Mouse (Mus musculus): ENCODE measurements around the gene Gm7137.
"Not testable (repeated sequence)": the region's sequence is repeated elsewhere in the genome, so short reads cannot be mapped to it uniquely, and the experiment has no call there.

Gm7137 gene

DNA sequence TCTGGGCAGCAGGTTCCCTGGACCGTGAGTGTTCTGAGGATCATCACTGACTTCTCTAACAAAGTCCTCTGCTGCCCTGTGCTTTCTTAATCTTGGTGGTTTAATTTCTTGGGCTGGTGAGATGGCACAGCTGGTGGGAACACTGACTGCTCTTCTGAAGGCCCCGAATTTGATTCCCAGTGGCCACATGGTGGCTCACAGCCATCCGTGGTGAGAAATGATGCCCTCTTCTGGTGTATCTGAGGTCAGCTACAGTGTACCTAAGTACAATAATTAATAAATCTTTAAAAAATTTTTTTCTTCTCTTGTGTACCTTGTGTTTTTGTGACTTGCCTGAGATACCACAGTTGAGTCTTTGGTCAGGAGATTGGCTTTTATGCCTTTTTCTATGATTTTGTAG, 35.7 kb downstream of the Gm7137 start:
- not testable (repeated sequence) for DNase-seq (ENCODE audit: low read depth in 2 of 2, low spot score in 2 of 2)

DNA sequence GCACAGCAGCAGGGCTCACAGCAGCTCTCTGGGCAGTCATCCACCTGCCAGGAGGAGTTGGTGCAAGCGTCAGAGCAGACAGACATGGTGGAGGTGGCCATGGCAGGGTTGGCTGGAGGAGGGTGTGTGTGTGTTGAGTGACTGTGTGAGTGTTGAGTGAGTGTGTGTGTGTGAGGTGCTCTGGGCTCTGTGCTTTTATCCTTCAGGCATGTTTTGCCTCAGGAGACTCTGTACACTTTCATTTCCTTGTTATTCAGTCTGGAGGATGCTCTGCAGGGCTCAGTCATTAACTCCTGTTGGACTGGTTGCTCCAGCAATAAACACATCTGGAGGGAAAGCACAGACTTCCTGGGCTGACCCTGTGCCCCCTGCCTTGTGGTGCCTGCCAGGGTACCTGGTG, 36.7 kb downstream of the Gm7137 start, which contains the start of gene Gm9736:
Gene Gm9736 (minus strand): TSS at position 101 of the 400 bp plus-strand sequence.
- not testable (repeated sequence) for DNase-seq (ENCODE audit: low read depth in 2 of 2, low spot score in 2 of 2)

DNA sequence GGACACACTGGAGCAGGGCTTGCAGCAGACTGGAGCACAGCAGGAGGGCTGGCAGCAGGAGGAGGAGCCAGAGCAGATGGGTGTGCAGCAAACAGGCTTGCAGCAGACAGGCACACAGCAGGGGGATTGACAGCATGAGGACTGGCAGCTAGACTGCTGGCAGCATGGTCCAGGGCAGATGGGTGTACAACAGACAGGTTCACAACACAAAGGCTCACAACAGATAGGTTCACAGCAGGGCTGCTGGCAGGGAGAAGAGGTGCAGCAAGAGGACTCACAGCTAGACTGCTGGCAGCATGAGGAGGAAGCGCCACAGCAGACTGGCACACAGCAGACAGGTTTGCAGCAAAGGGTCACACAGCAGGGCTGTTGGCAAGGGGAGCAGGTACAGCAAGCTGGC, 37.3 kb downstream of the Gm7137 start:
- DNase-seq (ENCODE audit: low read depth in 2 of 2, low spot score in 2 of 2), result not testable (repeated sequence)

DNA sequence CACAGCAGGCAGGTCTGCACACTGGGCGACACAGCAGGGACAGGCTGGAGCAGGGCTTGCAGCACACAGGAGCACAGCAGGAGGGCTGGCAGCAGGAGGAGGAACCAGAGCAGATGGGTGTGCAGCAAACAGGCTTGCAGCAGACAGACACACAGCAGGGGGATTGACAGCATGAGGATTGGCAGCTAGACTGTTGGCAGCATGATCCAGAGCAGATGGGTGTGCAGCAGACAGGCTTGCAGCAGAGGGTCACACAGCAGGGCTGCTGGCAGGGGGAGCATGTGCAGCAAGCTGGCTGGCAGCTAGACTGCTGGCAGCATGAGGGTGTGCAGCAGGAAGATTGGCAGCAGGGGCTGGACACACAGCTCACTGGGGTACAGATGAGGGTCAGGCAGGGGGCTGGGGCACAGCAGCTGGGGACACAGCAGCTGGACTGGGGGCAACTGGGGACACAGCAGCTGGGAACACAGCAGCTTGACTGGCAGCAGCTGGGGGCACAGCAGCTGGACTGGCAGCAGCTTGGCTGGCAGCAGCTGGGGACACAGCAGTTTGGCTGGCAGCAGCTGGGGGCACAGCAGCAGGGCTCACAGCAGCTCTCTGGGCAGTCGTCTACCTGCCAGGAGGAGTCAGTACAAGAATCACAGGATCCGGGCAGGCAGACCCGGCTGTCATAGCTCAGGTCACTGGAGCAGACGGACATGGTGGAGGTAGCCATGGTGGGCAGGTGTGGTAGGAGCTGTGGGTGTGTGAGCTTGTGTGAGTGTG, 45.9 kb downstream of the Gm7137 start, which contains the start of gene Gm18596:
Gene Gm18596 (minus strand): TSS at position 715 of the 765 bp plus-strand sequence.
- not testable (repeated sequence) for DNase-seq (ENCODE audit: low read depth in 2 of 2, low spot score in 2 of 2)

DNA sequence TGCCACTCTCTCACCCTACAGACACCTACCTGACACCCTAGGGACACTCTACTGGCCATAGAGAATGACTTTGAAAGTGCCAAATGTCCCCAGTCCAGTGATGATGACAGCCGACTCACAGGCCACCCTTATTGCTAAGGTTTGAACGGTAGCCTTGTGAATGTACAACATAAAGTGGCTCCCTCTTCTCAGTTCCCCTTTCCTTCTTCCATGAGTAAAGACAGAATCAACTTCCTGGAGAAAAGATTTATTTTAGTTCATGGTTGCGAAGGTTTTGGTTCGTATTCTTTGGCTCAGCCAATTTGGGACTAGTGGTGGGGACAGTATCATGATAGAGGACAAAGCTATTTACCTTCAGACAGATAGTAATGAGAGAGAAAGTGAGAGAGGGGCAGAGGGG, 49.1 kb downstream of the Gm7137 start:
- no peak for DNase-seq (ENCODE audit: low read depth in 2 of 2, low spot score in 2 of 2)
